Mouse (Mus musculus) CH12.LX (cell line): ENCODE data around the gene Gm5662. TPM values are rescaled to one million over a fixed set of nuclear protein-coding genes. Genes with fewer than 3 reads are reported as not detected.
"Not testable (repeated sequence)": the region's sequence is repeated elsewhere in the genome, so short reads cannot be mapped to it uniquely, and the experiment has no call there.

Experiments
- DNase-seq: peaks from one replicate; pipeline ENCODE4 v3.0.0-alpha.2; 2013; ENCODE audit errors: extremely low read depth
- H3K27ac ChIP-seq: 2 replicates; pipeline ENCODE4 v1.5.1; 2012; ENCODE audit warnings: low read depth, mild to moderate bottlenecking, control low read depth, moderate library complexity; ENCODE audit not compliant: insufficient read depth
- H3K27me3 ChIP-seq: replicated peaks from 2 replicates; pipeline ENCODE3; 2012; ENCODE audit warnings: inconsistent platforms
- H3K36me3 ChIP-seq, 2 experiments: replicated peaks in 1 of 2; 2 replicates each; pipeline versions ENCODE3 to v1.6.1; 2012; ENCODE audit warnings: inconsistent platforms in 1 of 2, low read length in 1 of 2, mild to moderate bottlenecking in 1 of 2, mixed read lengths in 1 of 2, moderate library complexity in 1 of 2; ENCODE audit not compliant: control insufficient read depth in 1 of 2, insufficient read depth in 1 of 2
- H3K4me1 ChIP-seq, 2 experiments: 2 replicates each; pipeline ENCODE4 v1.6.1; 2012; ENCODE audit warnings: inconsistent platforms in 1 of 2, moderate library complexity in 1 of 2; ENCODE audit not compliant: insufficient read depth in 2 of 2, control insufficient read depth in 1 of 2
- H3K4me2 ChIP-seq: 2 replicates; pipeline ENCODE4 v1.6.1; 2012; ENCODE audit warnings: low read depth, mild to moderate bottlenecking, control low read depth; ENCODE audit not compliant: poor library complexity, insufficient read depth, severe bottlenecking
- H3K4me3 ChIP-seq, 3 experiments: fragments of 150-350 bp in 1 of 3; sonication (generic) in 1 of 3; replicated peaks in 1 of 3; 2 replicates each; pipeline versions ENCODE3 to v1.5.1; 2011 to 2012; ENCODE audit warnings: low read depth in 2 of 3, low read length in 2 of 3, mild to moderate bottlenecking in 2 of 3, moderate library complexity in 2 of 3, control low read depth in 1 of 3, improper control_type of control experiment in 1 of 3, inconsistent platforms in 1 of 3, mixed read lengths in 1 of 3; ENCODE audit not compliant: poor library complexity in 1 of 3
- H3K79me2 ChIP-seq: replicated peaks from 2 replicates; pipeline ENCODE4 v1.6.1; 2012; ENCODE audit warnings: mild to moderate bottlenecking, moderate library complexity; ENCODE audit not compliant: control insufficient read depth, poor library complexity, insufficient read depth, severe bottlenecking; ENCODE audit errors: extremely low read depth
- H3K9ac ChIP-seq: 2 replicates; pipeline ENCODE4 v1.6.1; 2012; ENCODE audit warnings: low read depth, mild to moderate bottlenecking, control low read depth, moderate library complexity; ENCODE audit not compliant: insufficient read depth
- H3K9me3 ChIP-seq: replicated peaks from 2 replicates; pipeline ENCODE3; 2012; ENCODE audit warnings: low read length, inconsistent platforms, mixed read lengths
- ZNF384 ChIP-seq: IDR thresholded peaks from 2 replicates; pipeline ENCODE4 v1.6.1; 2012; ENCODE audit warnings: low read depth, low read length, improper control_type of control experiment, inconsistent platforms
- dilution Hi-C: fragments of 300-500 bp; cut with MboI; formaldehyde crosslinking; loops from 2 replicates; pipeline ENCODE4 v1.14.3; 2020; ENCODE audit warnings: low sequenced_read_pairs; ENCODE audit not compliant: extremely low pct_unique_long_range_greater_than_20kb, extremely low pct_ligation_motif_present
- in situ Hi-C: fragments of 300-500 bp; cut with MboI; formaldehyde crosslinking; loops from 3 replicates; pipeline ENCODE4 v1.14.3; 2019; ENCODE audit warnings: low sequenced_read_pairs, low pct_ligation_motif_present, low pct_unique_long_range_greater_than_20kb, mixed read lengths
- polyA plus RNA-seq: library from polyadenylated mRNA; unstranded; fragments of >175 nt; gene quantifications from 2 replicates; pipeline ENCODE4 v1.2.1, GENCODE M21; 2012; ENCODE audit warnings: low read depth; ENCODE audit not compliant: insufficient read length
- total RNA-seq, 2 experiments: library from RNA; depleted of rRNA; stranded (reverse); fragments of 300-350 nt in 1 of 2; fragments of >200 nt in 1 of 2; gene quantifications; 2 replicates each; pipeline ENCODE4 v1.2.3; 2012 to 2014

The Gm5662 gene
- total and polyA plus RNA-seq, 3 experiments: not detected

- H3K79me2 ChIP-seq, H3K4me1 ChIP-seq, H3K9me3 ChIP-seq, dilution Hi-C loops, H3K9ac ChIP-seq, in situ Hi-C loops, H3K27ac ChIP-seq, H3K4me3 ChIP-seq, H3K4me2 ChIP-seq, H3K27me3 ChIP-seq, DNase-seq, H3K36me3 ChIP-seq: not testable (repeated sequence)
- TF ChIP-seq ZNF384: peak; percentile 47
Measured at GRCm38 (mm10) chr12:88242940-88243339, 31.4 kb downstream of the Gm5662 start.

Other genes with a start within 250 kb of the Gm5662 start
- not detected in 2 replicates for gene Gm2056, start 247.5 kb downstream of the Gm5662 start, total RNA-seq (2012; rRNA removed)
- gene Gm2056, start 247.5 kb downstream of the Gm5662 start, total RNA-seq (2014; rRNA removed): not detected in 2 replicates
- not detected in 2 replicates for gene Gm2056, start 247.5 kb downstream of the Gm5662 start, polyA plus RNA-seq
- gene Gm16368, start 190.8 kb downstream of the Gm5662 start, total RNA-seq (2012; rRNA removed): not detected in 2 replicates
- not detected in 2 replicates for gene Gm16368, start 190.8 kb downstream of the Gm5662 start, total RNA-seq (2014; rRNA removed)
- not detected in 2 replicates for gene Gm16368, start 190.8 kb downstream of the Gm5662 start, polyA plus RNA-seq
- gene Gm10436, start 92.4 kb downstream of the Gm5662 start, total RNA-seq (2012; rRNA removed): not detected in 2 replicates
- gene Gm10436, start 92.4 kb downstream of the Gm5662 start, total RNA-seq (2014; rRNA removed): not detected in 2 replicates
- gene Gm10436, start 92.4 kb downstream of the Gm5662 start, polyA plus RNA-seq: not detected in 2 replicates
- not detected in 2 replicates for gene Gm8332, start 24.4 kb downstream of the Gm5662 start, total RNA-seq (2012; rRNA removed)
- not detected in 2 replicates for gene Gm8332, start 24.4 kb downstream of the Gm5662 start, total RNA-seq (2014; rRNA removed)
- not detected in 2 replicates for gene Gm8332, start 24.4 kb downstream of the Gm5662 start, polyA plus RNA-seq
- not detected in 2 replicates for gene Gm5039, start 49.5 kb upstream of the Gm5662 start, total RNA-seq (2012; rRNA removed)
- not detected in 2 replicates for gene Gm5039, start 49.5 kb upstream of the Gm5662 start, total RNA-seq (2014; rRNA removed)
- not detected in 2 replicates for gene Gm5039, start 49.5 kb upstream of the Gm5662 start, polyA plus RNA-seq
- gene Adck1, start 86.1 kb upstream of the Gm5662 start, total RNA-seq (2012; rRNA removed): 26.8 and 27.0 TPM in 2 replicates
- gene Adck1, start 86.1 kb upstream of the Gm5662 start, total RNA-seq (2014; rRNA removed): 32.7 and 33.3 TPM in 2 replicates
- gene Adck1, start 86.1 kb upstream of the Gm5662 start, polyA plus RNA-seq: 27.0 and 29.4 TPM in 2 replicates